Mouse (Mus musculus) E14TG2a.4 (cell line): ENCODE measurements around the gene Lysmd2.
"Not testable (repeated sequence)": the region's sequence is repeated elsewhere in the genome, so short reads cannot be mapped to it uniquely, and the experiment has no call there.

Experiments
- H3K27me3 ChIP-seq: 2 replicates; pipeline ENCODE4 v1.6.1; 2014; ENCODE audit warnings: low read length, control low read depth; ENCODE audit not compliant: insufficient read depth
- H3K36me3 ChIP-seq: 2 replicates; pipeline ENCODE4 v1.6.1; 2014; ENCODE audit warnings: low read length, control low read depth; ENCODE audit not compliant: insufficient read depth
- H3K4me1 ChIP-seq: replicated peaks from 2 replicates; pipeline ENCODE4 v1.6.1; 2014; ENCODE audit warnings: low read depth, low read length, control low read depth
- H3K4me3 ChIP-seq: replicated peaks from 2 replicates; pipeline ENCODE4 v1.5.1; 2014; ENCODE audit warnings: mild to moderate bottlenecking, low read length
- H3K9me3 ChIP-seq: 2 replicates; pipeline ENCODE4 v1.6.1; 2014; ENCODE audit warnings: low read length, control low read depth
- CTCF ChIP-seq: conservative IDR thresholded peaks from 2 replicates; pipeline ENCODE4 v1.5.1; 2014; ENCODE audit warnings: low read length
- NANOG ChIP-seq: IDR thresholded peaks from 2 replicates; pipeline ENCODE4 v1.6.1; 2014; ENCODE audit warnings: borderline replicate concordance, low read length, mixed read lengths
- POU5F1 ChIP-seq: IDR thresholded peaks from 2 replicates; pipeline ENCODE4 v1.6.1; 2014; ENCODE audit warnings: low read length, borderline replicate concordance

The Lysmd2 gene

DNA sequence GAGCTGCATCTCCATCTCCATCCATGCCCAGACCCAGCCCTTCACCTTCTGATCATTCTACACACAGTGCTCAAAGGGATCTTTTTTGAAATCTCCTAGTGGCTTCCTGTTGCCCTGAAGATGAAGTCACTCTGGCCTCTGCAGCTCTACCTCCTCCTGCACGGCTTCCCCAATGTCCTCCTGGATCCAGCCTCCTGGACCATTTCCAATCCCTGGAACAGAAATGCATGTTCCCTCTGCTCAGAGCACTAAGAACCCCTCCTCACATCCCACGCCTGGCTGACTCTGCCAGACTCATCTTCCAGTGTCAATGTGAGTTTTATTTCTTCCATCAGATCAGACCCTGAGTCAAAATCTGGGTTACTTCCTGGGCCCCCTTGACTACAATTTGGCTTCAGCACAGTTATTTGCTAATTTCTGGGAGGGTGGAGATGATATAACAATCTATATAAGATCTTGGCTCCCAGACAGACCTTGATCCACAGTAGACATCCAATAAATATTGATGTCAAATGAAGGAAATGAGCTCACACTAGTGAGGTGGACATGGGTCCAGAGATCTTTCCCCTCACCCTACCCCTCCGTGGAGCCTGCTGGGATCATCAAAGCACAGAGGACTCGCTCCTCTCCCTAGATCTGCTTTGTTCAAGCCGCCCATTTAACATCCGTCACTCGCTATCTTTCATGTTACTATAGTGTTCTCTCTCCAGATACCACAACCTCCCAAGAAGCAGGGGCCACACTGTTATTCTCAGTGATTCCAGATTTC lies 25.2 kb upstream of the Lysmd2 start:
- no peaks in the 10 kb centered on the region for H3K36me3 ChIP-seq
- H3K27me3 ChIP-seq: peaks cover 11% of the 10 kb centered on the region; the same call in 1 of the 2 replicates
- H3K9me3 ChIP-seq: no peaks in the 10 kb centered on the region
- TF ChIP-seq NANOG: no peak
- H3K4me1 ChIP-seq: peaks cover 5% of the 10 kb centered on the region
- H3K4me3 ChIP-seq: no peak overlapping the region

DNA sequence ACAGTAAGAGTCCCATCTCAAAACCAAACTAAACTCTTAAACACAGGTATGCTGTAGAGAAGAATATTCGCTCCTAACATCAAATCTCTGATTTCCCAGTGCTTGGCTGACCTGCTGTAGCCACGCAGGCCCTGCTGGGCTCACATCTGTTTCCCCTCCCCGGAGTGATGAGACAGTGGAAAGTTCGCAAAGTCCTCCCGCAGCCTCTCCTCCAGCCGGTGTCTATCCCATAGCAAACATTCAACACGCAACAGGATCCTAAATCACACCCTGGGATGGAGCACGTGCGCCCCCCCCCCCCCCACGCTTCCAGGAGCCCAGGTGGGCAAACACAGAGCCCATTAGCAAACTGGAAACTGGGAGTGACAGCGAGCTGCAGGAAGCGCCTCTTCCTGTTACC lies 24.0 kb upstream of the Lysmd2 start:
- TF ChIP-seq CTCF: no peak
- TF ChIP-seq NANOG: no peak
- no peak for TF ChIP-seq POU5F1
- H3K27me3 ChIP-seq: peaks cover 11% of the 10 kb centered on the region; the same call in 1 of the 2 replicates
- H3K36me3 ChIP-seq: no peaks in the 10 kb centered on the region
- H3K4me1 ChIP-seq: peaks cover 5% of the 10 kb centered on the region
- H3K9me3 ChIP-seq: no peaks in the 10 kb centered on the region
- H3K4me3 ChIP-seq: no peak overlapping the region

DNA sequence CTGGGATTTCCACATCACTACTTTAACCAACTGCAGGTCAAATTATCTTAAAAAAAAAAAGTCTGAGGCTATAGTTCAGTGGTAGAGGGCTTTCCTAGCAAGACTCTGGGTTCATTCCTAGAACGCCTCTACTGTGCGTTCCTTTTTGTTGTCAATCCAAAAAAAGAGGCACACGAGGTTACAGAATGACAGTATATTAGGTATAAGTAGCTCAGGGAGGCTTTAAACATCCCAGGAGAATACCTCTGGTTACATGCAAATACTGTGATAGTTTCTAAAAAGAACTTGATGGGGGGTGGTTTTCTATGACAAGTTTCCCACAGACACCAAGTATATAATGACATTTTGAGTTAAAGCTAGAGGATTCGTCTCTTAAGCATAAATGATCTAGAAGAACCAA lies 18.0 kb upstream of the Lysmd2 start:
- no peak overlapping the region for H3K4me3 ChIP-seq
- H3K9me3 ChIP-seq: no peaks in the 10 kb centered on the region
- H3K4me1 ChIP-seq: peaks cover 7% of the 10 kb centered on the region
- H3K36me3 ChIP-seq: no peaks in the 10 kb centered on the region
- no peak for TF ChIP-seq POU5F1
- no peak for TF ChIP-seq NANOG
- no peak for TF ChIP-seq CTCF
- H3K27me3 ChIP-seq: peaks cover 40% of the 10 kb centered on the region

DNA sequence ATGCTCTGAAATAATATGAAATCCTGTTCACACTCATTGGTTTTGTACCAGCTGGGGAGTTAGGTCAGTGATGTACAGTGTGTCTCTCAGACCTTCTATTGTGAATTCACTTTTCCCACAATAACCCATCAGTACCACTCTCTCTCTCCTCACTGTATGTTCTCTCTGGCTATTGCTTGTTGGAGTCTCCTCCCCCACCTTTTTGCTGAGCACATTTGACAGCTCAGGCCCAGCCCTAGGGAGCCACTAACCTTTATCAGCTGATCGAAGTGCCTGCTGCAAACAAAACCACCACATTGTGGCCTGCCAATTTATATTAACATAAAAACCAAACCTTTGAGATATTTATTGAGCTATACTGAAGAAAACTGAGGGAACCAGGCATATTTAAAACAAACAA lies 16.0 kb upstream of the Lysmd2 start:
- H3K27me3 ChIP-seq: peaks cover 43% of the 10 kb centered on the region
- H3K36me3 ChIP-seq: no peaks in the 10 kb centered on the region
- TF ChIP-seq NANOG (no peak), CTCF (no peak), POU5F1 (no peak)
- peaks cover 7% of the 10 kb centered on the region for H3K4me1 ChIP-seq
- H3K4me3 ChIP-seq: no peak overlapping the region
- H3K9me3 ChIP-seq: peaks cover 10% of the 10 kb centered on the region

DNA sequence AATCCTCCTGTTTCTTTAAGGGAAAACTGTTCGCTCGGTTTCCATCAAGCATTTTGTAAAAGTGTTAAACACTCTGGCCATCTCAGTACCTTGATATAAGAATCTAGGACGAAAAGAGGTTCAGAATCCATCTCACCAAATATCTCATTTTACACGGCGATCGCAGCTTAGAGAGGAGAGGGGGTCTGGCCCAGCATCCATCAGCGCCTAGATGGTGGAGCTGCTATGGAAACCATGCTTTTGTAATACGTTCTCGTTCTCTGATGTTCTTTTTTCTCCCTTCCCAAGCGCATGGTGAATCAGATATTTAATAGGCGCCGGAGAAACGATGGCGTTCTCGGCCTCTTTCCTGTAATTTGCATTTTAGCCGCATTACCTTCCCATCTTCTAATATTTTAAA lies 15.6 kb upstream of the Lysmd2 start:
- Histone ChIP-seq H3K4me3 (peak overlapping the region; percentile 90), H3K27me3 (peaks cover 43% of the 10 kb centered on the region), H3K4me1 (peaks cover 7% of the 10 kb centered on the region), H3K36me3 (no peaks in the 10 kb centered on the region), H3K9me3 (peaks cover 10% of the 10 kb centered on the region)
- TF ChIP-seq POU5F1 (no peak), NANOG (no peak), CTCF (no peak)

DNA sequence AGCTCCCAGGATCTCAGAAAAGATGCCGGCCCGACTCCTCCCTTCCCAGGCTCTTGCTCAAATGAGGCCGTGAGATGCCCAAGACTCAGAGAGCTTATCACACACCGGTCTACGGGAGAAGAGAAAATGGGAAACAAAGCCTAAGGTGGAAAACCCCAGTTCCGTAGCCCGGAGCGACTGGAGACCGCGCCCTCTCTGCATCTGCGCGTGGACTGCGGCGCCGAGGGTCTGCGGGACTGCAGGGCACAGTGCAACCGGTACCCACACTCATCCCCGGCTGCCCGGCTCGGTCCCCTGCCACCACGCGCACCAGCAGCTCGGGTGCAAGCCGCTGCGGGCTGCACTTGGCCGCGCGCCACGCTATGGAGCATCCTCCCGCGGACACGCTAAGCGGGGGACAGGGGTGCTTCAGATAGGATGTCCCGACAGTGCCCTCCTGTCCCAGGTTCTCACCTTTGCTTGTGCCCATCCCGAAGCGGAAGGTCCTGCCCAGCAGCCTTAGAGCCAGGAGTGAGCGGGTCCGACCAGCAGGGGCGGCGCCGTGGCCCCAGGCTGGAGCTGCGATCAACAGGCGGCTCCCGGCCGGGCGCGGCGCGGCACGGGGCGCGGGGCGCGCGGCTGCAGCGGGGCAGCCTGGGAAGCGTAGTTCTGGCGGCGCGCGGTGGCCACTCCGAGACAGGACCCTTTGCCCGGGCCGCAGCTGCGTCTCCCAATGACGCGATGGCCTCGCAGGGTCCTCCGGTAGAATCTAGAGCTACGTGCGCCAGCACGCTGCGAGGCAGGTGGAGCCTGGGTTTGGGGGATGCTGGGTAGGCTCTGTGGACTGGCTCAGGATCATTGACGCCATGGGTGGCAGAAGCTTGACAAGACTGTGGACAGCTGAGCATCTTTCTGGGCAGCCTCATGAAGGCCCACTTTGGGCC lies 14.7 kb upstream of the Lysmd2 start, which contains the start of gene Tmod2:
Gene Tmod2, minus strand, starts transcription at position 755 of the 923 bp plus-strand sequence.
- Histone ChIP-seq H3K27me3 (peaks cover 43% of the 10 kb centered on the region), H3K9me3 (peaks cover 10% of the 10 kb centered on the region), H3K4me1 (peaks cover 7% of the 10 kb centered on the region), H3K36me3 (no peaks in the 10 kb centered on the region), H3K4me3 (peak within 1 kb of the TSS; percentile 90)
- TF ChIP-seq POU5F1 (no peak), NANOG (no peak), CTCF (no peak)

DNA sequence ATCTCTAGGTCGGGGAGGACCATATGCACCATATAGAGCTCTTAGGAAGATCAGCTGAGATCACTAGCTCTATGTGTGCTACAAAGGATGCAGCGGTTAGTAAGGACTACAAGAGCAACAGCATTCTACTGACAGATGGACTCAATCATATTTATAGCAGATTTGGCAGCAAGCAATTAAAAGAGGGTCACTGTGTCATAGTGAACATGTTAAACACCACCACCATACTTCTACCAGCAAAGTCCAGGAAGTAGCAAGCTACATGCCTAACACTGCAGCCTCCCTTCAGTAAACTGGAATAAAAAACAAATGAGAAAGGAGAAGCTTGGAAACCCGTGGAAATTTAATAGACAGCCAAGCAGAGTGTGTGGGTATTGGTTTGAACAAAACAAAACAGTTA lies 9.0 kb upstream of the Lysmd2 start:
- Histone ChIP-seq H3K27me3 (peaks cover 12% of the 10 kb centered on the region), H3K36me3 (no peaks in the 10 kb centered on the region), H3K9me3 (peaks cover 14% of the 10 kb centered on the region), H3K4me3 (no peak overlapping the region), H3K4me1 (no peaks in the 10 kb centered on the region)
- TF ChIP-seq POU5F1 (no peak), CTCF (no peak), NANOG (no peak)

DNA sequence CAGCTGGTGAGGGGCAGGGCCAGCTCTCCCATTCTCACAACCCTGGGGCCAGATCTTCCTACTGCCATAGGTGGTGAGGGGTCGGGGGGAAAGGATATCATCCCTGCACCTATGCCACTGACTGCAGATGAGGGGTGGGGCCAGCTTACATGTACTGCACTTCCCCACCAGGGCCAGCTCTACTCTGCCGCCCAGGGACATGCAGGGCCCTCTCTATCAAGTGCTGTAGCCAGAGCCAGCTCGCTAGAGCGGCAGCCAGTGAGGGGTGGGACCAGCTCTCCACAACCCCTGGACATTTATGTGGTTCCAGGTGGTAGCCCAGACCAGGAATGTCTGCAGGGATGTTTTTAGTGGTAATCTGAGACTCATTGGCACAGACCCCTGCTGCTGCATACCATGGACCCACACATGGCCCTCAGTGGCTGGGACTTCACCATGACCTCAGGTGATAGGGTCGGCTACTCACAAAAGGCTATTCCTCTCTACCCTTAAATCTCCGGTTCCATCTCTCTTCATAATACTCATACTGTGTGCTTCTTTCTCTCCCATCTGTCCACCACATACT lies 6.6 kb upstream of the Lysmd2 start:
- TF ChIP-seq NANOG (no peak), POU5F1 (no peak), CTCF (no peak)
- peaks cover 14% of the 10 kb centered on the region for H3K27me3 ChIP-seq
- no peaks in the 10 kb centered on the region for H3K36me3 ChIP-seq
- H3K9me3 ChIP-seq: peaks cover 4% of the 10 kb centered on the region; the same call in 1 of the 2 replicates
- no peaks in the 10 kb centered on the region for H3K4me1 ChIP-seq
- no peak overlapping the region for H3K4me3 ChIP-seq

DNA sequence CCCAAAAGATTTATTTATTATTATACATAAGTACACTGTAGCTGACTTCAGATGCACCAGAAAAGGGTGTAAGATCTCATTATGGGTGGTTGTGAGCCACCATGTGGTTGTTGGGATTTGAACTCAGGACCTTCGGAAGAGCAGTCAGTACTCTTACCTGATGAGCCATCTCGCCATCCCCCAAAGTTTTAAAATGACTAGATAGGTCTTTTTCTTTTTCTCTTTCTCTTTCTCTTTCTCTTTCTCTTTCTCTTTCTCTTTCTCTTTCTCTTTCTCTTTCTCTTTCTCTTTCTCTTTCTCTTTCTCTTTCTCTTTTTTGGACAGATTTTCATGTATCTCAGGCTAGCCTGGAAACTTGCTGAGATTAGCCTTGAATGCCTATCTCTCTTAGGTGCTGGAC lies 5.8 kb upstream of the Lysmd2 start:
- peaks cover 22% of the 10 kb centered on the region for H3K27me3 ChIP-seq
- H3K4me1 ChIP-seq, H3K4me3 ChIP-seq, H3K9me3 ChIP-seq, H3K36me3 ChIP-seq: not testable (repeated sequence)
